Mouse (Mus musculus): Measurements from ENCODE around the gene H2-K1.

DNA sequence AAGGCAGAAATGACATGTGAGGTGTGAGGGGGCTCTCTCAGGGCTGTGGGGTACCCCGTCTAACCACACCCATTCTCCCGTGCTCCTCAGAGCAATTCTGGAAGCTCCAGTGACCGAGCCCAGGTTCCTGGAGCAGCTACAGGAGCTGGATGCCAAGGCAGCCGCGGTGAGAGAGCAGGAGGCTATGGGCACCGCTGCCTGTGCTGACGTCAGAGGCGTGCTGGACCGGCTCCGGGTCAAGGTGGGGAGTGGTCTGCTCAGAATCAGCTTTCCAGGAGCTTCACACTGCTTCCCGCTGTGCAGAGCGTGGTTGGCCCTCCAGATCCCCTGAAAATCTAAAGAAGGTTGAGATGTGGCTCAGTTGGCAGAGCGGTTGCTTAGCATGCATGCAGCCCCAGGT is 41.0 kb downstream of the H2-K1 start:
- no peak for TF ChIP-seq ZC3H11A (IDR thresholded peaks at IDR 0.05; ENCODE audit: borderline replicate concordance, low read depth, low read length)
- no peak for TF ChIP-seq ZNF384 (IDR thresholded peaks at IDR 0.05; ENCODE audit: low read depth, low read length)
- TF ChIP-seq MAFK (IDR thresholded peaks at IDR 0.05; ENCODE audit: insufficient read depth, low read depth, low read length): no peak

All from ES-E14 (cell line).